Mouse (Mus musculus) thymus, adult 2 months (tissue): ENCODE measurements around the gene Lrrc28.

Experiments
- CTCF ChIP-seq: fragments of 200-500 bp; IDR thresholded peaks from 2 replicates; pipeline ENCODE4 v1.5.1; 2012; ENCODE audit warnings: mild to moderate bottlenecking, control low read depth, low read length, moderate library complexity, borderline replicate concordance; ENCODE audit not compliant: control insufficient read depth, poor library complexity, insufficient read depth; ENCODE audit errors: extremely low read depth
- POLR2A ChIP-seq: fragments of 200-500 bp; IDR thresholded peaks from 2 replicates; pipeline ENCODE4 v1.6.1; 2012; ENCODE audit warnings: mild to moderate bottlenecking, low read length, control low read depth, moderate library complexity; ENCODE audit not compliant: control insufficient read depth, poor library complexity, insufficient read depth; ENCODE audit errors: extremely low read depth

DNA sequence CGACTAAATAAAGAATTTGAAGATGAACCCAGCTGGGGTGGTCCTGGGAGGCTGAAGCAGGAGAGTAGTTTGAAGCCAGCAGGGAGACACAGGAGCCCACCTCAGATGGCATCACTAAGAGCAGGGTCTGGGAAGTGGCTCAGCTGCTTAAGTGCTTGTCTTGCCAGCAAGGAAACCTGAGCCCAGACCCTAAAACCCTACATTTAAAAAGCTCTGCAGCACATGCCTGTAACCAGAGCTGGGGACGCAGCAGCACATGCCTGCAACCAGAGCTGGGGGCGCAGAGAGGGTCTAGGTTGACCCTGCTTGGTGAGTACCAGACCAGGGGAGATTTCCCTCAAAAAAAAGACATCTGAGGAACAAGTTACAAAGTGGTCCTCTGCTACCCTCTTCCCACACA is 26.8 kb downstream of the Lrrc28 start:
- TF ChIP-seq POLR2A (no peak), CTCF (no peak)
